Mouse (Mus musculus) neural tube, embryonic 15.5 days (tissue): ENCODE data around the gene Limch1. TPM values are rescaled to one million over a fixed set of nuclear protein-coding genes. Genes with fewer than 3 reads are reported as not detected.

ENCODE experiments used
- ATAC-seq: fragments of 200-750 bp; cut with Nextera tagmentation; 2 replicates; pipeline ENCODE4 v1.8.0; 2017; ENCODE audit warnings: mild to moderate bottlenecking, moderate TSS enrichment, moderate library complexity; ENCODE audit not compliant: low FRiP score
- H3K27ac ChIP-seq: fragments of 300-500 bp; sonication (generic); replicated peaks from 2 replicates; pipeline ENCODE4 v1.5.1; 2015; ENCODE audit warnings: mild to moderate bottlenecking, inconsistent platforms
- H3K27me3 ChIP-seq: fragments of 300-500 bp; sonication (generic); replicated peaks from 2 replicates; pipeline ENCODE4 v1.6.1; 2015; ENCODE audit warnings: inconsistent platforms
- H3K36me3 ChIP-seq: fragments of 300-500 bp; sonication (generic); 2 replicates; pipeline ENCODE4 v1.6.1; 2015; ENCODE audit warnings: inconsistent platforms
- H3K4me1 ChIP-seq: fragments of 300-500 bp; sonication (generic); 2 replicates; pipeline ENCODE4 v1.6.1; 2015; ENCODE audit warnings: inconsistent platforms
- H3K4me2 ChIP-seq: fragments of 300-500 bp; sonication (generic); 2 replicates; pipeline ENCODE4 v1.6.1; 2015; ENCODE audit warnings: inconsistent platforms, mild to moderate bottlenecking, moderate library complexity
- H3K4me3 ChIP-seq: fragments of 300-500 bp; sonication (generic); replicated peaks from 2 replicates; pipeline ENCODE4 v1.5.1; 2015; ENCODE audit warnings: mild to moderate bottlenecking, inconsistent platforms
- H3K9ac ChIP-seq: fragments of 300-500 bp; sonication (generic); replicated peaks from 2 replicates; pipeline ENCODE4 v1.6.1; 2015; ENCODE audit warnings: mild to moderate bottlenecking, inconsistent platforms
- H3K9me3 ChIP-seq: fragments of 300-500 bp; sonication (generic); replicated peaks from 2 replicates; pipeline ENCODE4 v1.6.1; 2016; ENCODE audit warnings: inconsistent platforms
- WGBS: fragments of 180-500 bp; shearing (Covaris S2); methylation state at CpG from one replicate; pipeline ENCODE4 v1.1.7; 2015; ENCODE audit warnings: mixed read lengths; 5-methylcytosine and 5-hydroxymethylcytosine counted together
- polyA plus RNA-seq: library from polyadenylated mRNA; unstranded; fragments of >200 nt; fragmentation: Nextera tagmentation; extraction: Ambion mirVana; gene quantifications from 2 replicates; pipeline ENCODE4 v1.2.1, GENCODE M21; 2015

Limch1 gene
- polyA plus RNA-seq, 1 experiment from 2014 or later = 63.7 TPM

DNA sequence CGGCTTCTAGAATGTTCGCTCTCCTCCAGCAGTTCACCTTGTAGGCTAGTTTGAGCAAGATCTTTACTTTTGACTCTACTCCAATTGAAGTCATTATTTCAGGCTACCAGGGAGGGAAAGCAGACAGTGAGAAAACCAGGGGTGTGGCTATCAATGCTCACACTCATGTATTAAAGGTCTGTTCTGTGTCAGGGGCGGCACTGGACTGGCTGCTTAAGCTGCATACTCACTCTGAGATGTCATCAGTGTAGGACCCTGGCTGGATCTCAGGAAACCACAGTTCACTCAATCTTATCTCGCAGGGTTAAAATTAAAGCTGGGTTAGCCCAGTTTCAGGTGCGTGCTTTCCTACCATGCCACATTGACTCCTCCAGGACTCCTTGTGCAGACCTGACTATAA is 142.4 kb downstream of the Limch1 start:
- Histone ChIP-seq H3K4me1 (peaks cover 14% of the 10 kb centered on the region), H3K9me3 (peaks cover 6% of the 10 kb centered on the region; the same call in 1 of the 2 replicates), H3K9ac (no peak overlapping the region), H3K27me3 (no peaks in the 10 kb centered on the region), H3K4me2 (no peak overlapping the region), H3K27ac (no peak overlapping the region), H3K4me3 (no peak overlapping the region), H3K36me3 (peaks cover 3% of the 10 kb centered on the region; the same call in 1 of the 2 replicates)
- WGBS = 91% methylated on average over 5 of the region's 5 CpGs
- no peak for ATAC-seq

DNA sequence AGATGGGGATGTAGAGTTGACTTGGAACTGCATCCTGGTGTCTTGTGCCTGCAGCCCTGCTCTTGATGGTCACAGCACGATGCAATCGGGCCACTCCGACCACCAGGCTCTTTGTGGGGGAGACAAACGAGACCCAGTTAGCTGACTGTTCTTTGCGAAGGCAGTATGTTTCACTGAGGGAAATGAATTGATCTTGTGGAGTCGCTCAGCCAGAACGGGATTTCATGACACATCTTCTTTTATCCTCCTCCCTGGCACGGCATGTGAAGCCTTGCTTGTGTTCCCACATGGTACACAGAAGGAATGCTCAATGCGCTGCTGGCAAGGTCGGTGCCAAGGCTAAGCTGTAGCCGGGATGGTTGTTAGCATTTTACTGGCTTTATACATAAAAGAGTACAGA is 143.7 kb downstream of the Limch1 start:
- Histone ChIP-seq H3K4me1 (peaks cover 14% of the 10 kb centered on the region), H3K9me3 (peaks cover 6% of the 10 kb centered on the region; the same call in 1 of the 2 replicates), H3K9ac (no peak overlapping the region), H3K4me2 (no peak overlapping the region), H3K27ac (peak overlapping the region; percentile 14), H3K4me3 (no peak overlapping the region), H3K27me3 (no peaks in the 10 kb centered on the region), H3K36me3 (peaks cover 3% of the 10 kb centered on the region; the same call in 1 of the 2 replicates)
- peak; percentile 77 for ATAC-seq
- WGBS = 43% methylated on average over 11 of the region's 11 CpGs

DNA sequence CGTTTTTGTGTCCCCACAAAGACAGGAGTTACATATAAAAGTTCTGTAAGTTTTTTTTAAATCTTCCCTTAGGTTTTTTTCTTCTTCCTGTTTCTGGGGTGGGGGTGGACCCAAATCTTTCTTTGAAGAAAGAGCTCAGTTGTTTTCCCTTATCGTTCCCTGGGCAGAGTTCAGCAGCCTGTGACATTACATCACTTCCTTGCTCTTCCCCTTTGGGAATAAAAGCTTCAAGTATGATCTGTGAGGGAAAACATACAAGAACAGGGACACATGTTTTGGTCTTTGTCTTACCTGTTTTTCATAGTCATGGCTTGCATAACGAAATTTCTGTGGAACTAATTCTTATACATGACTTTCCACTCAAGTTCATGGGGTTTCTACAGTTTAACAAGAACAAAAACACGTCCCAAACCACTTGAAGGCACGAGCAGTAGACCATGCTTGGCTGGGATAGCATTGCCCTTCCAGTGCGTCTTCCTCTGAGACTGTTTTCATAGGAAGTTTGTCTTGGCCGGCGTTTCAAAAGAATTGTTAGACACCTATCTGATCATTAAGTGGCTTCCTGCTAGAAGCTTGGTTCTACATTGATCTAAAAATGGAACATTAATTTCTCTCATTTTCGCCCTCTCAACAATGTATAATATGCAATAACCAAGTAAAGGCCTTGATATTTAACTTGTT is 150.0 kb downstream of the Limch1 start:
- H3K4me3 ChIP-seq = no peak overlapping the region
- peaks cover 16% of the 10 kb centered on the region for H3K4me1 ChIP-seq
- H3K9me3 ChIP-seq = no peaks in the 10 kb centered on the region
- ATAC-seq = no peak
- H3K27ac ChIP-seq = no peak overlapping the region
- no peak overlapping the region for H3K9ac ChIP-seq
- no peak overlapping the region for H3K4me2 ChIP-seq
- H3K36me3 ChIP-seq = no peaks in the 10 kb centered on the region
- no peaks in the 10 kb centered on the region for H3K27me3 ChIP-seq
- 86% methylated on average over 9 of the region's 9 CpGs for WGBS

DNA sequence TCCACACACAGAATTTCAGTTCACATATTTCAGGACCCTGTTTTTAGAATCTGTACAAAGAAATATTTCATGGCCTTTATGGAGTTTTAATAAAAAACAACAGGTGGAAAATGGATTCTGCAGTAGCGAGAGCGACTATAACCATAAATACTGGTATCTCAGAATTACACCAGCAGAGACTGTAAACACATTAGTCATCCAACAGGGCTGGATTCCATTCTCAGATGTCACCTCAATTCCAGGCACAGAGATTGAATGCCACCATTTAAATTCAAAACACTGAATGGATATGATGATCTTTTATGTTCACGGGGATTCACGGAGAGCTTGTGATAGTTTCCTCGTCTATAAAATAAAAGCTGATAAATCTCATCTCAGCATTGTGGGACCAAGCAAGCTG is 152.0 kb downstream of the Limch1 start:
- H3K27me3 ChIP-seq = no peaks in the 10 kb centered on the region
- H3K4me1 ChIP-seq = peaks cover 16% of the 10 kb centered on the region
- H3K4me3 ChIP-seq = no peak overlapping the region
- H3K27ac ChIP-seq = no peak overlapping the region
- no peaks in the 10 kb centered on the region for H3K9me3 ChIP-seq
- no peak overlapping the region for H3K4me2 ChIP-seq
- no peak overlapping the region for H3K9ac ChIP-seq
- 68% methylated on average over 5 of the region's 5 CpGs for WGBS
- peak; percentile 59; the same call in 1 of the 2 replicates for ATAC-seq
- no peaks in the 10 kb centered on the region for H3K36me3 ChIP-seq

DNA sequence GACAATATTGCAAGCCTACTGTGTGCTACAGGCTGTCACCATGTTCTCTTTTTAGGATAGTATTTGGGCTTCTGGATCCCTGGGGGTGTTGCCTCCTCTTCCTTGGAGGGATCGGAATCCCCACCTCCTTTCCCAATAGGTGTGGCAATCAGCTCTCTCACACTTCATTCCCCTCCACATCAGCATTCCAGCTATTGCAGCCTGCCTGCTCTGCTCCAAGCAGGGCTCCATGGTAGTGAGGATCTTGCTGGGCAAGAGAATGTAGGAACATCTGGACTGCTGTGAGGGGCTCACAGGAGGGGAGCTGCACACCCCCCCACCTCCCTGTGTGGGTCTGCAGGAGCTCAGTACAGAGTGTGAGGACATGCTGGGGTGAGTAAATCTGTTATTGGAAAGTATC is 152.6 kb downstream of the Limch1 start:
- Histone ChIP-seq H3K4me1 (peaks cover 16% of the 10 kb centered on the region), H3K27ac (peak overlapping the region; percentile 46), H3K4me2 (no peak overlapping the region), H3K4me3 (no peak overlapping the region), H3K9me3 (no peaks in the 10 kb centered on the region), H3K9ac (no peak overlapping the region), H3K27me3 (no peaks in the 10 kb centered on the region), H3K36me3 (no peaks in the 10 kb centered on the region)
- 85% methylated on average over 1 of the region's 1 CpGs for WGBS
- 0 out of 2 replicates have a peak, but pooled peaks have one; percentile 21 for ATAC-seq

DNA sequence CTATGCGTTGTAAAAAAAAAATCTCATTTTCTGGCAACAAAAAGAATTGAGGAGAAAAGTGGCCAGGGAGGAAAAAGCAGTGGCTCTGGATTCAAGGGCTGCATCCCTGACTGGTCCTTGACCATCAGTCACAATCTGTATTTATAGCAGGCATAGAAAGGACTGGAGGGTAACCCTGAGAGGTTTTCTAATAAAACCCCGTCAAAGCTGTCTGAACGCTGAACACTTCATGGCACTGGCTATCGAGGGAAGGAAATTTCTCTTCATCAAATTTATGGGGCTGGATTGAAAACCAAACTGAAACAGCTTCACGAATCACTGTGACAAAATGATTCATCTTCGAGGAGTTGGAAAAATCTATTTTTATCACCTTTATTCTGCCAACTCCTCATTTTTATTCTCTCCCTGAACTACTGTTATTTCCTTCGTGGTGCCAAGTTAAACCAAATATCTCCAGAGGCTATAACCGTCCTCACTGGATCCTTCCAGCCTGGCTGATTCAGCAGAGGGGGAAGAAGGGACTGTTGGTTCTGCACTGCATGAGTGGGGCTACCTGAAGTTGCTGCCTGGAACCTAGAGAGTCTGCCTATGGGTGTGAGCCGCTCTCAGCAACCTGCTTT is 153.3 kb downstream of the Limch1 start:
- H3K27me3 ChIP-seq = no peaks in the 10 kb centered on the region
- H3K9me3 ChIP-seq = no peaks in the 10 kb centered on the region
- H3K4me3 ChIP-seq = no peak overlapping the region
- H3K9ac ChIP-seq = no peak overlapping the region
- no peak overlapping the region for H3K4me2 ChIP-seq
- WGBS = 57% methylated on average over 9 of the region's 9 CpGs
- peak; percentile 50; the same call in 1 of the 2 replicates for ATAC-seq
- H3K4me1 ChIP-seq = peaks cover 16% of the 10 kb centered on the region
- H3K36me3 ChIP-seq = no peaks in the 10 kb centered on the region
- H3K27ac ChIP-seq = 0 out of 2 replicates have a peak overlapping the region, but pooled peaks have one; percentile 46

DNA sequence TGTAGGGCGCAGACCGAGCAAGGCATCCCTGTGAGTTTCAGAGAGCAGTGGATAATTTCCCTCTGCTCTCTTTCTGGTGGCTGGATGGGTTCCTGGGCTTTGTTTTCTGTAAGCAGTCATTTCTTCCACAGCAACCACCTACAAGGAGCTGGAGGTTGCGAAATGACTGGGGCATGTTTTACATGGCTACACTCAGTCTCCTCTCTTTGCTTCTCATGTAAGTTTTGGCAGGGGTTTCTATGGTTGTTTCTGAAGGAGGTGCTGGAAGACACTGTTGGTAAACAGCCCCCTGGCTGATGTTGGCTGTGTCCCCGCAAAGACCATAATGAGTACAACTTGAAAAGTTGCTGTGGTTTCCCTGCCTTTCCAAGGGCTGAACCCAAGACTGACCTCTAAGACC is 155.5 kb downstream of the Limch1 start:
- no peaks in the 10 kb centered on the region for H3K27me3 ChIP-seq
- H3K9ac ChIP-seq = no peak overlapping the region
- H3K4me3 ChIP-seq = no peak overlapping the region
- WGBS = 91% methylated on average over 4 of the region's 4 CpGs
- H3K27ac ChIP-seq = no peak overlapping the region
- no peak for ATAC-seq
- H3K9me3 ChIP-seq = no peaks in the 10 kb centered on the region
- no peak overlapping the region for H3K4me2 ChIP-seq
- no peaks in the 10 kb centered on the region for H3K36me3 ChIP-seq
- H3K4me1 ChIP-seq = peaks cover 28% of the 10 kb centered on the region

DNA sequence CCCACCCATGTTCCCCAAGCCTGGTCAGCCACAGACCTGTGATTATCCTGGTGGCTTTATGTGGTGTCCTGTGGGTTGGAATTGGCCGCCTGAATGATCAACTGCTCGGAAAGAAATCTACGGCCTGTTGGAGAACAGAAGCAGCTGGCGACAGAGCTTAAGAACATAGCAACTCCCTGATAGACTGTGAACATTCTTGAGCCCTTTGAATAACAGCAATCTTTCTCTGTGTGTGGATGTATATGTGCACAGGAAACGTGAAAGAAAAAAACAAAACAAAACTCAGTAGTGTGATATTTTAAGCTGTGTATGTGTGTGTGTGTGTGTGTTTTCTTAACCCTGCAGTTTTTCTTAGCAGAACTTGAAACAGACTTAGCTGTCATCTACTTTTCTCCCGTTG is 159.2 kb downstream of the Limch1 start:
- 51% methylated on average over 6 of the region's 6 CpGs for WGBS
- Histone ChIP-seq H3K4me3 (no peak overlapping the region), H3K36me3 (no peaks in the 10 kb centered on the region), H3K4me2 (no peak overlapping the region), H3K27ac (0 out of 2 replicates have a peak overlapping the region, but pooled peaks have one; percentile 28), H3K27me3 (no peaks in the 10 kb centered on the region), H3K9me3 (no peaks in the 10 kb centered on the region), H3K9ac (no peak overlapping the region), H3K4me1 (peaks cover 11% of the 10 kb centered on the region; the same call in 1 of the 2 replicates)
- no peak for ATAC-seq

DNA sequence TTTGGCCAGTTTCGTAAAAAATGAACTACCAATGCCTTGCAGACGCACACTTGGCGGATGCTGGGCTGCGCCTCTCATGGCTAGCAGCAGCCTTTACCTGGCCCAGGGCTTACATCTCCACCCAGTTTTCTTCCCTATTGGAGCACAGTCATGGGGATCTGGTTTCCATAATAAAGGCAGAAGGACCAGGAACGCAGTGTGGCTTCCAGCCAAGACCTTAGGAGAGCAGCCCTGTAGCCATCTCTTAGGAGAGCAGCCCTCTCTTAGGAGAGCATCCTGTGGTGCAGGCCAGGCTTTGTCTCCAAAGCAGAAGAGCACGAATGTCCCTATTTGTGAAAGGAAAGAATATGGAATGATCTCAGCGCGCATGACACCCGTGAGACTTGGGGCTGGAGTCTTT is 163.3 kb downstream of the Limch1 start:
- H3K9ac ChIP-seq = no peak overlapping the region
- ATAC-seq = no peak
- WGBS = 84% methylated on average over 9 of the region's 9 CpGs

DNA sequence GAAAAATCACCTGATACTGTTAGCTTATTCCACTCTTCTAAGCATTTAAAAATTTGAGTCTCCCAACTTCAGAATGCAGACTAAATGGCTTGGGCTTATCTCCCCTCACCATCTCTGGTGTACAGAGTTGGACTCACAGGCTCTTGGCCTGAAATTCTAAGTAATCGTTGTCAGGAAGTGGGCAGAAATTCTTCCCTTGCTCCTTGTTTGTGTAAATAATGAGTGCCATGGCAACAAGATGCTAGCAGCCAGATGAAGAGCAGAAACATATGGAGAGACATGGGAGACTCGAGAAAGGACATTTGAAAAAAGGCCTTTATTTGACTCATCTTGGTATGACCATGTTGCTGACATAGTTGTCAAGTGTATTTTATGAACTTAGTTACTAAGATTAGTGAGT is 164.3 kb downstream of the Limch1 start:
- no peak overlapping the region for H3K4me2 ChIP-seq
- no peak overlapping the region for H3K4me3 ChIP-seq
- H3K9ac ChIP-seq = no peak overlapping the region
- H3K27me3 ChIP-seq = no peaks in the 10 kb centered on the region
- no peak for ATAC-seq
- WGBS = 68% methylated on average over 2 of the region's 2 CpGs
- no peaks in the 10 kb centered on the region for H3K9me3 ChIP-seq
- H3K4me1 ChIP-seq = peaks cover 12% of the 10 kb centered on the region; the same call in 1 of the 2 replicates
- no peak overlapping the region for H3K27ac ChIP-seq
- H3K36me3 ChIP-seq = no peaks in the 10 kb centered on the region

More for the DNA sequence above, 163.3 kb downstream of the Limch1 start:
- 0 out of 2 replicates have a peak overlapping the region, but pooled peaks have one; percentile 18 for H3K27ac ChIP-seq
- no peak overlapping the region for H3K4me3 ChIP-seq
- H3K27me3 ChIP-seq = no peaks in the 10 kb centered on the region
- peaks cover 17% of the 10 kb centered on the region; the same call in 1 of the 2 replicates for H3K4me1 ChIP-seq
- H3K36me3 ChIP-seq = no peaks in the 10 kb centered on the region
- no peak overlapping the region for H3K4me2 ChIP-seq
- H3K9me3 ChIP-seq = no peaks in the 10 kb centered on the region

DNA sequence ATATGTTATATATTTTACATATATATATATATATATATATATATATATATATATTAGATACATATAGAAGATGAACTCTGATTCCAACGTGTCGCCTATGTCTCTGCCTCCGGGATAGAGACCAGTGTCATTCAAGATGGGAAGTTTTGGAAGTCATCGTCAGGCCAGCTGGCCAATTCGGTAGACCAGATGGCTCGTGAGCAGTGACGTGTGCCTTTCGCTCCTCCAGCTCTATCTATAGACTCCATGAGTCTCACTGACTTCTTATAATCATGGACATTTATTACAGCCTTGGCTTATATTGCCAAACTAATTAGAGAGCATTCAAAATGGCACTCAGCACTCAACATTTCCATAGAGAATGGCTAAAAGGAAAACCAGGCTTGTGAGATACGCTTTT is 165.0 kb downstream of the Limch1 start:
- Histone ChIP-seq H3K9ac (no peak overlapping the region), H3K4me2 (no peak overlapping the region), H3K4me3 (no peak overlapping the region), H3K36me3 (no peaks in the 10 kb centered on the region), H3K4me1 (peaks cover 5% of the 10 kb centered on the region; the same call in 1 of the 2 replicates), H3K27me3 (no peaks in the 10 kb centered on the region), H3K27ac (no peak overlapping the region), H3K9me3 (no peaks in the 10 kb centered on the region)
- no peak for ATAC-seq
- WGBS = 96% methylated on average over 9 of the region's 9 CpGs

DNA sequence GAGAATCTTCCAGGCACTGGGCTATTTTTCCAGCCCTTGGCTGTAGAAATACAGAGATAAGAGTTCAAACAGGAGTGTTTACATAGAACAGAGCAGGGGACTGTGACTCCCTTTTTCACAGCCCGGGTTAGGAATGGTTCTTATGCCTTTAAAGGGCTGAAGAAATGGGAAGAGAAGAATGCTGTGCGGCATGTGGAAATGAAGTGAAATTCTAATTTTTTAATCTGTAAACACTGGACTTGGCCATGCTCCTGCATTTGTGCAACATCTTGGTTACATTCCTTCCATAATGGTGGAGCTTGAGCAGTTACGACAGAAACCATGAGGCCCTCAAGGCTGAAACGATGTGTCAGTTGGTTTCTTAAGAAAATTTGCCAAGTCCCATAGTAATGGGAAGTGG is 165.4 kb downstream of the Limch1 start:
- no peaks in the 10 kb centered on the region for H3K36me3 ChIP-seq
- H3K4me3 ChIP-seq = no peak overlapping the region
- no peaks in the 10 kb centered on the region for H3K27me3 ChIP-seq
- no peak for ATAC-seq
- H3K4me2 ChIP-seq = no peak overlapping the region
- peaks cover 5% of the 10 kb centered on the region for H3K4me1 ChIP-seq
- H3K27ac ChIP-seq = no peak overlapping the region
- no peaks in the 10 kb centered on the region for H3K9me3 ChIP-seq
- 96% methylated on average over 4 of the region's 4 CpGs for WGBS
- H3K9ac ChIP-seq = no peak overlapping the region
